Mouse (Mus musculus): Measurements from ENCODE around the gene Naalad2.

DNA sequence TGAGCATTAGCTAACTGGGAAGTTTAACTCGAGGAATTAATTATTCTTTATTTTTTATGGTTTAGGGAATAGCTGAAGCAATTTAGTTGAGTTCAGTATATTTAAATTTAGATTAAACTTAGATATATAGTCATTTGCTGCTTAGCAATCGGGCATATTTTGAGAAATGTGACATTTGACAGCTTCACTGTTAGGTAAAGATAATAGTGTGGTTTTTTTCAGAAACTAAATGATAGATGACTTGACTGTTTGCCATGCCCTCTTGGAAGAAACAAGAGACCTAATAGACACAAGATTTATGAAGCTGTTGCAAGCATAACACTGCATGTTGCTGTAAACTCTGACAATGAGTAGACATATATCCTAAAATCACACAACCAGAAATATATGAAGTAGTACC, 126.0 kb downstream of the Naalad2 start:
- TF ChIP-seq MYC (IDR thresholded peaks at IDR 0.05; ENCODE audit: low read depth, low read length) (no peak), CTCF (IDR thresholded peaks at IDR 0.05 in 2 of 3, conservative IDR thresholded peaks at IDR 0.05 in 1 of 3; ENCODE audit: control insufficient read depth in 1 of 3, insufficient read depth in 1 of 3, low read depth in 2 of 3, low read length in 3 of 3, poor library complexity in 1 of 3, severe bottlenecking in 1 of 3) (no peak), MAX (IDR thresholded peaks at IDR 0.05; ENCODE audit: low read length) (no peak)
